ENCODE assay signal across 8 mouse cellular contexts in the genomic region with DNA sequence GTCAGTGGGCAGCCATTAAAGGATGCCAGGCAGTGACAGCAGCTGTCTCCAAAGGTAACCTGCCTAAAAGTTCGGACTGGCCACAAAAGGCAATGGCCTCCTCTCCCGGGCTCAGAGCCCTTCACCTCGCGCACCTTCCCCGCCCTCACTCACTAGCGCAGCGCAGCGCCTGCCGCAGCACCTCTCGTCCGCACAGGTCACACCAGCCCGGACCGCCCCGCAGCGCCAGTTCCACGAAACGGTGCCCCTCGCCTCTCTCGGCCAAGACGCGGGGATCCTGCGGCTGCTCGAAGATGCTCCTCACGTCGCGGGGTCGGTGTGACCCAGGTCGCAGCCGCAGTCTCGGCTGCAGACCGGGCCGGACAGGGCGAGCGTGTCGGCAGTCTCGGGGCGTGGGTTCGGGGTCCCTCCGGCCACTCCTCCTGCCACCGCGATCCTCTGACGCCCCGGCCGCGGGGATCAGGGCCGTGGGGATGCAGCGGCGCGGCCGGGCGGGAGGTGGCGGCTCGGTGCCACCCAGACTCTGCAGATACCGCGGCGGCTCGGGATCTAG. TPM values are rescaled to one million over a fixed set of nuclear protein-coding genes. Genes with fewer than 3 reads are reported as not detected.
DNase-seq lines count a peak whose midpoint lies in the region; ATAC-seq and TF ChIP-seq lines count a peak whose summit lies in the region.

No protein-coding gene starts in this region.

- H3K27ac ChIP-seq in heart, embryonic 15.5 days: no peak overlapping the region
- H3K27ac ChIP-seq in hindbrain, embryonic 12.5 days: no peak overlapping the region

- TF ChIP-seq CTCF in E14TG2a.4 (conservative IDR thresholded peaks at IDR 0.05; ENCODE audit: low read length): no peak

- H3K27me3 ChIP-seq in heart, embryonic 15.5 days: peaks cover 22% of the 10 kb centered on the region
- H3K27me3 ChIP-seq in E14TG2a.4 (ENCODE audit: insufficient read depth, low read length): peaks cover 91% of the 10 kb centered on the region
- peaks cover 50% of the 10 kb centered on the region for H3K27me3 ChIP-seq in hindbrain, embryonic 12.5 days

- ATAC-seq in heart, embryonic 15.5 days (replicated peaks; ENCODE audit: insufficient number of reproducible peaks, insufficient read depth, low FRiP score, low read depth): no peak
- peak; percentile 3; the same call in 1 of the 2 replicates for ATAC-seq in hindbrain, embryonic 12.5 days (ENCODE audit: low FRiP score)

- H3K4me3 ChIP-seq in heart, embryonic 15.5 days: peak overlapping the region; percentile 66
- H3K4me3 ChIP-seq in E14TG2a.4 (replicated peaks; ENCODE audit: low read length): peak overlapping the region; percentile 86
- peak overlapping the region; percentile 50 for H3K4me3 ChIP-seq in hindbrain, embryonic 12.5 days

- H3K36me3 ChIP-seq in heart, embryonic 15.5 days: no peaks in the 10 kb centered on the region
- no peaks in the 10 kb centered on the region for H3K36me3 ChIP-seq in E14TG2a.4 (ENCODE audit: insufficient read depth, low read length)
- H3K36me3 ChIP-seq in hindbrain, embryonic 12.5 days: no peaks in the 10 kb centered on the region

- no peak for DNase-seq in heart, adult 8-10 months (ENCODE audit: low spot score)
- peak; percentile 66 for DNase-seq in cerebellum, adult 11-12 months
- peak; percentile 16 for DNase-seq in lung, postnatal 14 days
- no peak for DNase-seq in layer of hippocampus, postnatal 25 days (ENCODE audit: extremely low spot score in 1 of 2, low spot score in 1 of 2)
- DNase-seq in layer of hippocampus, postnatal 10 days (ENCODE audit: low spot score in 2 of 2): no peak

- under 1% methylated on average over 57 of the region's 57 CpGs for WGBS in heart, embryonic 15.5 days
- 2% methylated on average over 54 of the region's 57 CpGs for WGBS in hindbrain, embryonic 12.5 days

- peak overlapping the region; percentile 88 for H3K4me2 ChIP-seq in heart, embryonic 15.5 days
- H3K4me2 ChIP-seq in hindbrain, embryonic 12.5 days (replicated peaks): peak overlapping the region; percentile 96

- H3K4me1 ChIP-seq in heart, embryonic 15.5 days (replicated peaks): peaks cover 33% of the 10 kb centered on the region
- peaks cover 39% of the 10 kb centered on the region for H3K4me1 ChIP-seq in E14TG2a.4 (replicated peaks; ENCODE audit: low read depth, low read length)
- peaks cover 21% of the 10 kb centered on the region for H3K4me1 ChIP-seq in hindbrain, embryonic 12.5 days

- no peaks in the 10 kb centered on the region for H3K9me3 ChIP-seq in heart, embryonic 15.5 days (replicated peaks)
- no peaks in the 10 kb centered on the region for H3K9me3 ChIP-seq in E14TG2a.4 (ENCODE audit: low read length)
- H3K9me3 ChIP-seq in hindbrain, embryonic 12.5 days (replicated peaks): no peaks in the 10 kb centered on the region

- peak overlapping the region; percentile 67 for H3K9ac ChIP-seq in heart, embryonic 15.5 days
- peak overlapping the region; percentile 61 for H3K9ac ChIP-seq in hindbrain, embryonic 12.5 days

RNA-seq across cellular contexts. Expression of a gene that starts 0.4 kb away (rescaled TPM):
- polyA plus RNA-seq in heart, embryonic 15.5 days (2015; fragmentation: Nextera tagmentation; extraction: Ambion mirVana): 11.0 and 16.0 TPM in 2 replicates
- total RNA-seq in heart, adult 8-10 months (2022): 1 to 10 TPM; 1.4 to 2.6 (median 1.5) TPM
- 1.8 and 2.4 TPM in 2 replicates for polyA plus RNA-seq in hindbrain, embryonic 12.5 days (2016; fragmentation: Nextera tagmentation; extraction: Ambion mirVana)
- total RNA-seq in layer of hippocampus, postnatal 25 days (2021): 10 to 100 TPM; 18.8 to 21.4 TPM
- total RNA-seq in layer of hippocampus, postnatal 10 days (2021): 10 to 100 TPM; 20.0 to 21.0 TPM

RNA-seq across cellular contexts. Expression of a gene that starts 34.8 kb away (rescaled TPM):
- polyA plus RNA-seq in heart, embryonic 15.5 days (2015; fragmentation: Nextera tagmentation; extraction: Ambion mirVana): 2.4 and 4.8 TPM in 2 replicates
- 1 to 10 TPM in 3 of 4 experiments, under 1 TPM in 1; 0.95 to 1.4 (median 1.1) TPM for total RNA-seq in heart, adult 8-10 months (2022)
- polyA plus RNA-seq in hindbrain, embryonic 12.5 days (2016; fragmentation: Nextera tagmentation; extraction: Ambion mirVana): 1.8 and 2.6 TPM in 2 replicates
- 1 to 10 TPM in 1 of 2 experiments, under 1 TPM in 1; 0.98 to 2.7 TPM for total RNA-seq in layer of hippocampus, postnatal 25 days (2021)
- 1 to 10 TPM; 2.5 to 3.6 TPM for total RNA-seq in layer of hippocampus, postnatal 10 days (2021)

Comparison
In these comparisons a context has a peak if more than half of its experiments do, and no peak if none do; other contexts are left out.
1. DNase-seq: peak in cerebellum, adult 11-12 months (single experiment) and lung, postnatal 14 days (single experiment); none in heart, adult 8-10 months (single experiment), layer of hippocampus, postnatal 25 days (0 of 2) and layer of hippocampus, postnatal 10 days (0 of 2).
2. RNA of a gene that starts 0.4 kb away (total RNA-seq): 18.8 to 21.4 TPM in layer of hippocampus, postnatal 25 days and 20.0 to 21.0 TPM in layer of hippocampus, postnatal 10 days; 1.4 to 2.6 TPM in heart, adult 8-10 months; every median in the first group is over 4 times any median in the second.
3. Peak in every context shown above with its lines, with median percentiles within 50 percentile points of each other: H3K4me3 ChIP-seq.